Mouse (Mus musculus) left cerebral cortex, postnatal 25 days (tissue): ENCODE measurements around the gene Dusp1. TPM values are rescaled to one million over a fixed set of nuclear protein-coding genes. Genes with fewer than 3 reads are reported as not detected.

Experiments used
- microRNA-seq, 2 experiments: library from miRNA; unstranded; fragments of <30 nt; microRNA quantifications; one replicate each; pipeline ENCODE4 v1.2.0; 2022
- total RNA-seq, 2 experiments: library from RNA; stranded (reverse); gene quantifications; 2 replicates each; pipeline ENCODE4 v1.2.3; 2021

The Dusp1 gene
- total RNA-seq, 2 experiments from 2014 or later: 32.7 to 47.7 TPM

Small RNAs within 50 kb of the gene (microRNA-seq; reads per million reads assigned to microRNA genes)
- gene Gm22420: 0 reads per million in 2 experiments

Other genes starting within 250 kb of the Dusp1 start
- gene Neurl1b, start 147.3 kb downstream of the Dusp1 start, total RNA-seq: 10 to 100 TPM; 75.2 to 75.9 TPM
- 100 to 1,000 TPM; 163 to 168 TPM for gene Ergic1, start 639 bp downstream of the Dusp1 start, total RNA-seq
- gene Atp6v0e, start 101.1 kb upstream of the Dusp1 start, total RNA-seq: 10 to 100 TPM; 40.7 to 41.7 TPM
- 10 to 100 TPM; 88.2 to 96.2 TPM for gene Crebrf, start 153.5 kb upstream of the Dusp1 start, total RNA-seq
- gene Bnip1, start 218.9 kb upstream of the Dusp1 start, total RNA-seq: 10 to 100 TPM; 32.7 to 34.1 TPM